ENCODE assay signal across 9 mouse cellular contexts in the genomic region with DNA sequence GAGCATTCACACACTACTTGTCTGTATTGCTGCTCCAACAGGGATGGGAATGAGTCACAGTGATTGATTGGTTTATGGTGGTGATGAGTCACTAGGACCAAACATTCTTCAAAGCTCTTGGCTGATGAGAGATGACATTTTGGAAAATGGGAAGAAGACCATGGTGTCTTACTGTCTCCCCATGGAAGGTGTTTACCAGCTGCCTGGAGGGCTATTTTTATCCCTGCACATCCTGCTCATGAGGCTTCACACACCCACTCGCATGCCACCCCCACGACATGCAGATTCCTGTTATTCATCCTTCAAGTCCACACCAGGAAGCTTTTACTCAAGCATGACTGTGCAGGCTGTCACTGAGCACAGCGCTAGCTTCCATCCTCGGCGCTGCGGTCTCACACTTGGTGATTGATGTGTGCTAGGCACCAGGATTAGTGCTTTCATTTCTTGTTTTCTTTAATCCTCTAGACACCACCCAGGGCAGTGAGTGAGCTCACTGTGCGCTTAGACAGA.
DNase-seq lines count a peak whose midpoint lies in the region; ATAC-seq lines count a peak whose summit lies in the region.
"Had no signal": no experiment of that assay in that cellular context is flagged by ENCODE, and none has a peak within 500 bp of the region (broad histone marks: within the 10 kb centered on the region; RNA-seq: fewer than 3 reads in every experiment).

No protein-coding gene starts in this region.

- H3K27me3 ChIP-seq in kidney, embryonic 16.5 days (ENCODE audit: insufficient read depth, low read length), result no peaks in the 10 kb centered on the region
- no peaks in the 10 kb centered on the region for H3K27me3 ChIP-seq in midbrain, embryonic 16.5 days (ENCODE audit: control insufficient read depth, insufficient read depth, low read depth, low read length)
- H3K27me3 ChIP-seq: lung, embryonic 15.5 days had no signal

- no peak overlapping the region for H3K9ac ChIP-seq in kidney, embryonic 16.5 days (replicated peaks; ENCODE audit: low read length)
- no peak overlapping the region for H3K9ac ChIP-seq in midbrain, embryonic 16.5 days (ENCODE audit: low read depth, low read length)
- H3K9ac ChIP-seq: lung, embryonic 15.5 days had no signal

- no peak overlapping the region for H3K27ac ChIP-seq in kidney, embryonic 16.5 days (ENCODE audit: low read length)
- H3K27ac ChIP-seq in midbrain, embryonic 16.5 days (ENCODE audit: low read length), result no peak overlapping the region
- H3K27ac ChIP-seq: lung, embryonic 15.5 days had no signal

- H3K36me3 ChIP-seq in kidney, embryonic 16.5 days (ENCODE audit: insufficient read depth, low read length), result no peaks in the 10 kb centered on the region
- no peaks in the 10 kb centered on the region for H3K36me3 ChIP-seq in midbrain, embryonic 16.5 days (ENCODE audit: control insufficient read depth, insufficient read depth, low read length)
- H3K36me3 ChIP-seq: lung, embryonic 15.5 days had no signal

- DNase-seq in kidney, adult 11 months, result no peak
- DNase-seq in frontal cortex, postnatal 25 days (ENCODE audit: low spot score in 2 of 2), result peak; percentile 30 to 53
- no peak for DNase-seq in urinary bladder, adult 18-20 months (ENCODE audit: low spot score in 2 of 2)
- DNase-seq in gastrocnemius, postnatal 10 days, result no peak

- WGBS in kidney, embryonic 16.5 days, result 25% methylated on average over 7 of the region's 7 CpGs
- 29% methylated on average over 7 of the region's 7 CpGs for WGBS in midbrain, embryonic 16.5 days

- H3K4me1 ChIP-seq in kidney, embryonic 16.5 days (ENCODE audit: insufficient read depth, low read length), result peaks cover 5% of the 10 kb centered on the region
- H3K4me1 ChIP-seq in midbrain, embryonic 16.5 days (ENCODE audit: control insufficient read depth, insufficient read depth, low read length), result no peaks in the 10 kb centered on the region; the same call in 1 of the 2 replicates

- H3K4me3 ChIP-seq in kidney, embryonic 16.5 days (ENCODE audit: low read length), result no peak overlapping the region
- no peak overlapping the region for H3K4me3 ChIP-seq in midbrain, embryonic 16.5 days (ENCODE audit: low read depth, low read length)
- H3K4me3 ChIP-seq: lung, embryonic 15.5 days had no signal

- no peaks in the 10 kb centered on the region for H3K9me3 ChIP-seq in kidney, embryonic 16.5 days (ENCODE audit: low read length)
- no peaks in the 10 kb centered on the region for H3K9me3 ChIP-seq in midbrain, embryonic 16.5 days (replicated peaks; ENCODE audit: control insufficient read depth, low read length, poor library complexity, severe bottlenecking)
- H3K9me3 ChIP-seq: lung, embryonic 15.5 days had no signal

- peak; percentile 34; the same call in 1 of the 2 replicates for ATAC-seq in kidney, embryonic 16.5 days (ENCODE audit: low FRiP score, low TSS enrichment)
- ATAC-seq in CD4-positive, CD25-positive, alpha-beta regulatory T cell, adult 4 months, result peak; percentile 50
- ATAC-seq in megakaryocyte, adult 5-6 weeks (ENCODE audit: poor library complexity, severe bottlenecking), result peak; percentile 76
- ATAC-seq in midbrain, embryonic 16.5 days, result no peak

- H3K4me2 ChIP-seq in kidney, embryonic 16.5 days (replicated peaks; ENCODE audit: low read depth, low read length), result no peak overlapping the region
- no peak overlapping the region for H3K4me2 ChIP-seq in midbrain, embryonic 16.5 days (ENCODE audit: low read length)
- H3K4me2 ChIP-seq: lung, embryonic 15.5 days had no signal

Comparison
In these comparisons a context has a peak if more than half of its experiments do, and no peak if none do; other contexts are left out.
1. DNase-seq: peak in frontal cortex, postnatal 25 days (2 of 2); none in kidney, adult 11 months (single experiment), urinary bladder, adult 18-20 months (0 of 2) and gastrocnemius, postnatal 10 days (single experiment).